Mouse (Mus musculus) cerebellum, adult 18-20 months (tissue): ENCODE data around the gene Vmn1r201.

Experiments
- DNase-seq, 2 experiments: peaks; one replicate each; pipeline ENCODE4 v3.0.0; 2021

Gene Vmn1r201

GRCm38 (mm10) chr13:22471623-22472022 is at the start of gene Vmn1r201:
Vmn1r201 (plus strand) TSS chr13:22471923.
- no peak for DNase-seq

GRCm38 (mm10) chr13:22455145-22455544 is 16.6 kb upstream of the Vmn1r201 start:
- no peak for DNase-seq

- DNase-seq, result no peak
These were observed 30.7 kb downstream of the Vmn1r201 start for GRCm38 (mm10) chr13:22502431-22502830.

- no peak for DNase-seq
These were observed 33.6 kb downstream of the Vmn1r201 start, which contains the start of gene Vmn1r202 for GRCm38 (mm10) chr13:22505281-22505680. Vmn1r202 (minus strand) TSS chr13:22505381.

- DNase-seq, result no peak
These were observed 46.1 kb downstream of the Vmn1r201 start, which contains the start of gene Vmn1r203 for GRCm38 (mm10) chr13:22517814-22518213. Vmn1r203 (plus strand) TSS chr13:22518114.
